ENCODE assay signal across 9 mouse cellular contexts in genomic region chr9:61745301-61745801, GRCm38 (mm10).
DNase-seq lines count a peak whose midpoint lies in the region; ATAC-seq lines count a peak whose summit lies in the region.
"Had no signal": no experiment of that assay in that cellular context is flagged by ENCODE, and none has a peak within 500 bp of the region (broad histone marks: within the 10 kb centered on the region; RNA-seq: fewer than 3 reads in every experiment).

No protein-coding gene starts in this region.

- intact Hi-C loops in left cerebral cortex, postnatal 14 days (cut with DNase I): no loop called here

- DNase-seq in adrenal gland, adult 2 months: peak; percentile 67
- DNase-seq in adrenal gland, postnatal 4 days (ENCODE audit: low spot score in 2 of 2): no peak
- DNase-seq in layer of hippocampus, adult 8-10 months (ENCODE audit: low spot score in 2 of 2): peak; percentile 21 to 26
- no peak for DNase-seq in layer of hippocampus, postnatal 36 days
- peak; percentile 60 for DNase-seq in cerebellum, adult 9-11 months
- peak; percentile 58 to 73 for DNase-seq in left cerebral cortex, postnatal 14 days (ENCODE audit: low spot score in 2 of 2)
- no peak for DNase-seq in urinary bladder, postnatal 25 days (ENCODE audit: low spot score)
- DNase-seq: liver, embryonic 13.5 days had no signal

- ATAC-seq in granulocyte monocyte progenitor cell, adult 5-6 weeks (replicated peaks; ENCODE audit: poor library complexity, severe bottlenecking): no peak

Comparison
In these comparisons a context has a peak if more than half of its experiments do, and no peak if none do; other contexts are left out.
1. DNase-seq: peak in adrenal gland, adult 2 months (single experiment), layer of hippocampus, adult 8-10 months (2 of 2), cerebellum, adult 9-11 months (single experiment) and left cerebral cortex, postnatal 14 days (2 of 2); none in adrenal gland, postnatal 4 days (0 of 2), layer of hippocampus, postnatal 36 days (0 of 2) and urinary bladder, postnatal 25 days (single experiment).